Mouse (Mus musculus): ENCODE data around the gene Vkorc1l1. TPM values are rescaled to one million over a fixed set of nuclear protein-coding genes. Genes with fewer than 3 reads are reported as not detected.

The Vkorc1l1 gene
- polyA plus RNA-seq (2015; fragmentation: Nextera tagmentation; extraction: Ambion mirVana), result 24.1 TPM in 2 replicates

DNA sequence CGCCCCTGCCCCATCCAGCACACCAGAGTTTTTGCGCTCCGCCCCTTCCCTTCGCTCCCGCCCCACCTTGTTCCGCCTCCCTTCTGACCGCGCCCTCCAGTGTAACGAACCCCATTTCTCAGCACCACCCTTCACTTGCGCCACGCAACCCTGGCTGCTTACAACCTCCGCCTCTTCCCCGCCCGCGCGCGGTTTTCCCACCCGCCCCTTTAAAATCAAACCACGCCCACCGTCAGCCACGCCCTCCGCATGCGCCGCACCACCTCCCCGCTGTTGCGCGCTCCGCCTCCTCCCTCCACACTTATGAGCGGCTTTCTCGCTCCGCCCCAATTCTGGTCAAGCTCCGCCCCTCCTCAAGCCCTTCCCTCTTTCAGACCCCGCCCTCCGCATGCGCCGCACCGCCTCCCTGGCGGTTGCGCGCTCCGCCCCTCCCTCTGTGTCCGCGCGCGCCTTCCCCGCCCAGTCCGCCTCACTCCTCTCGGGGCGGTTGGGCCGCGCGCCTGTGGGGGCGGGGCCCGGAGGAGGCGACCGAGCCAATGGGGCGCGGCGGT lies at the start of gene Vkorc1l1:
Gene Vkorc1l1 (plus strand): TSS at position 476 of the 551 bp plus-strand sequence.
- peak within 1 kb of the TSS; percentile 88 for H3K27ac ChIP-seq (replicated peaks)
- H3K9ac ChIP-seq (ENCODE audit: low read length), result peak within 1 kb of the TSS; percentile 83
- H3K27me3 ChIP-seq (ENCODE audit: control insufficient read depth, insufficient read depth, low read length), result no peaks in the 10 kb centered on the region
- DNase-seq (ENCODE audit: low spot score), result peak; percentile 99
- no peaks in the 10 kb centered on the region for H3K9me3 ChIP-seq (ENCODE audit: control insufficient read depth, low read length)
- no peaks in the 10 kb centered on the region for H3K4me1 ChIP-seq (replicated peaks; ENCODE audit: control insufficient read depth, insufficient read depth)
- peak within 1 kb of the TSS; percentile 88 for H3K4me2 ChIP-seq (replicated peaks; ENCODE audit: low read depth)
- H3K4me3 ChIP-seq (ENCODE audit: low read depth, low read length), result peak within 1 kb of the TSS; percentile 77
- peak; percentile 99 for ATAC-seq (ENCODE audit: low FRiP score, low TSS enrichment)
- TF ChIP-seq CTCF (IDR thresholded peaks at IDR 0.05; ENCODE audit: low read depth), result peak; percentile 7; the same call in 1 of the 2 replicates
- TF ChIP-seq EP300 (optimal IDR thresholded peaks at IDR 0.05), result no peak
- WGBS, result under 1% methylated on average over 45 of the region's 59 CpGs
- no peaks in the 10 kb centered on the region for H3K36me3 ChIP-seq (ENCODE audit: control insufficient read depth, insufficient read depth, low read length)

GRCm38 (mm10) chr5:129895198-129896088 lies 46.3 kb upstream of the Vkorc1l1 start, which contains the start of gene Zbed5:
TSS of gene Zbed5 (plus strand) at chr5:129895723.
- DNase-seq (ENCODE audit: low spot score) (peak; percentile 91), ATAC-seq (ENCODE audit: low FRiP score, low TSS enrichment) (peak; percentile 100)
- H3K27ac ChIP-seq (replicated peaks), result no peak within 1 kb of the TSS
- TF ChIP-seq EP300 (optimal IDR thresholded peaks at IDR 0.05), result no peak
- TF ChIP-seq CTCF (IDR thresholded peaks at IDR 0.05; ENCODE audit: low read depth), result no peak
- WGBS, result 3% methylated on average over 44 of the region's 44 CpGs
- peak within 1 kb of the TSS; percentile 82 for H3K4me2 ChIP-seq (replicated peaks; ENCODE audit: low read depth)
- H3K4me1 ChIP-seq (replicated peaks; ENCODE audit: control insufficient read depth, insufficient read depth), result no peaks in the 10 kb centered on the region
- peak within 1 kb of the TSS; percentile 63 for H3K9ac ChIP-seq (ENCODE audit: low read length)
- H3K27me3 ChIP-seq (ENCODE audit: control insufficient read depth, insufficient read depth, low read length), result no peaks in the 10 kb centered on the region
- H3K9me3 ChIP-seq (ENCODE audit: control insufficient read depth, low read length), result no peaks in the 10 kb centered on the region
- peak within 1 kb of the TSS; percentile 48 for H3K4me3 ChIP-seq (ENCODE audit: low read depth, low read length)
- no peaks in the 10 kb centered on the region for H3K36me3 ChIP-seq (ENCODE audit: control insufficient read depth, insufficient read depth, low read length)

DNA sequence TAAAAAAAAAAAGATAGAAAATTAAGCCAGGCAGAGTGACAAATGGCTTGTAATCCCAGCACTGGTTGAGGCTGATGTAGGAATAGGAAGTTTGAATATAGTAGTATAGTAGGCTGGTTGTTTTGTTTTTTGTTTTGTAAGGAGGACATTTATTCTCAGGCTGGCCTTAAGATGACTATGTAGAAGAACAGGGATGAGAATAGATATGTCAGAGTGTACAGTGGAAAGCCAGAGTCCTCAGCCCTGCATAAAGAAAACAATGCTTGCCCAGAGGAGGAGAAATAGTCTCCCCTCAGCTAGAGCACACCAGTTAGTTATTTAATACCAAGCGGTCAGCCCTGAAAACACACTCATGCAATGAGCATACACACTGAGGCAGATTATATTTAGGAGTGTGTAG lies 43.3 kb upstream of the Vkorc1l1 start, which contains the start of gene Phkg1:
Gene Phkg1 (minus strand): TSS at position 101 of the 400 bp plus-strand sequence.
- no peak within 1 kb of the TSS for H3K9ac ChIP-seq (ENCODE audit: low read length)
- no peak within 1 kb of the TSS for H3K4me3 ChIP-seq (ENCODE audit: low read depth, low read length)
- no peak for DNase-seq (ENCODE audit: low spot score)
- TF ChIP-seq EP300 (optimal IDR thresholded peaks at IDR 0.05) (no peak), CTCF (IDR thresholded peaks at IDR 0.05; ENCODE audit: low read depth) (no peak)
- no peak within 1 kb of the TSS for H3K27ac ChIP-seq (replicated peaks)
- no peaks in the 10 kb centered on the region for H3K4me1 ChIP-seq (replicated peaks; ENCODE audit: control insufficient read depth, insufficient read depth)
- no peaks in the 10 kb centered on the region for H3K9me3 ChIP-seq (ENCODE audit: control insufficient read depth, low read length)
- ATAC-seq (ENCODE audit: low FRiP score, low TSS enrichment), result no peak
- H3K27me3 ChIP-seq (ENCODE audit: control insufficient read depth, insufficient read depth, low read length), result no peaks in the 10 kb centered on the region
- no peaks in the 10 kb centered on the region for H3K36me3 ChIP-seq (ENCODE audit: control insufficient read depth, insufficient read depth, low read length)
- H3K4me2 ChIP-seq (replicated peaks; ENCODE audit: low read depth), result no peak within 1 kb of the TSS
- WGBS, result 93% methylated on average over 1 of the region's 1 CpGs

- Histone ChIP-seq H3K4me2 (replicated peaks; ENCODE audit: low read depth) (peak overlapping the region; percentile 95), H3K9me3 (ENCODE audit: control insufficient read depth, low read length) (no peaks in the 10 kb centered on the region), H3K9ac (ENCODE audit: low read length) (no peak overlapping the region), H3K4me1 (replicated peaks; ENCODE audit: control insufficient read depth, insufficient read depth) (0 out of 2 replicates have a peak, but pooled peaks cover 2% of the 10 kb centered on the region), H3K36me3 (ENCODE audit: control insufficient read depth, insufficient read depth, low read length) (no peaks in the 10 kb centered on the region), H3K27ac (replicated peaks) (no peak overlapping the region), H3K4me3 (ENCODE audit: low read depth, low read length) (peak overlapping the region; percentile 58), H3K27me3 (ENCODE audit: control insufficient read depth, insufficient read depth, low read length) (no peaks in the 10 kb centered on the region)
- no peak for TF ChIP-seq CTCF (IDR thresholded peaks at IDR 0.05; ENCODE audit: low read depth)
- no peak for TF ChIP-seq EP300 (optimal IDR thresholded peaks at IDR 0.05)
- 25% methylated on average over 4 of the region's 4 CpGs for WGBS
- no peak for ATAC-seq (ENCODE audit: low FRiP score, low TSS enrichment)
- DNase-seq (ENCODE audit: low spot score), result no peak
These were observed 34.0 kb upstream of the Vkorc1l1 start for GRCm38 (mm10) chr5:129907775-129908174.

DNA sequence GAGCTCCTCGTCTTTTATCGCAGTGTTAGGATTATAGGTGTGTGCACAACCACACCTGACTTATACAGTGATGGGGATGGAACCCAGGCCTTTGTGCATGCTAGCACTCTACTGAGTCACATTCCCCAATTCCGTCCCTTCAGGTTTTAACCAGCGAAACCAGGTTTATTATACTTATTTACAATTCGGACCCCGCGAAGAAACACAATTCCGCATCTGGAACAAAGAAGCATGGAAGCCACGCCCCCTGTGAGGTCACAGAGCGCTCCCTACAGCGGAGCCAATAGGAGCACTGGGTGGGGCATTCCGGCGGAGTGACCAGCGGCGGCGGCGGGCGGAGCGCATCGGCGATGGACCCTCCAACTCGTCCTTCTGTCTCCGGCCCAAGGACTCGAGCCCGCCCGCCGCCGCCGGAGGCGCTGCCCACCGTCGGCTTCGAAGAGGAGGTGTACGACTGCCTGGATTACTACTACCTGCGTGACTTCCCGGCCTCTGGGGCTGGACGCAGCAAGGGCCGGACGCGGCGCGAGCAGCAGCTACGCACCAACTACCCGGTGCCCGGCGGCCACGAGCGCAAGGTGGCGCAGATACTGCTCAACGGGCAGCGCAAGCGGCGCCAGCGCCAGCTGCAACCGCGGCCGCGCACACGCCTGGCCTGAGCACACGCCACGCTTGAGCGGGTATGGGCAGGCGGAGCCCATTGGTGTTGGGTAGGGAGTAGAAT lies 33.4 kb upstream of the Vkorc1l1 start, which contains the start of gene Nupr1l:
Gene Nupr1l (plus strand): TSS at position 299 of the 724 bp plus-strand sequence.
- TF ChIP-seq EP300 (optimal IDR thresholded peaks at IDR 0.05) (no peak), CTCF (IDR thresholded peaks at IDR 0.05; ENCODE audit: low read depth) (peak; percentile 61)
- peak within 1 kb of the TSS; percentile 95 for H3K4me2 ChIP-seq (replicated peaks; ENCODE audit: low read depth)
- 0 out of 2 replicates have a peak, but pooled peaks cover 2% of the 10 kb centered on the region for H3K4me1 ChIP-seq (replicated peaks; ENCODE audit: control insufficient read depth, insufficient read depth)
- H3K27me3 ChIP-seq (ENCODE audit: control insufficient read depth, insufficient read depth, low read length), result no peaks in the 10 kb centered on the region
- under 1% methylated on average over 62 of the region's 63 CpGs for WGBS
- H3K9me3 ChIP-seq (ENCODE audit: control insufficient read depth, low read length), result no peaks in the 10 kb centered on the region
- no peaks in the 10 kb centered on the region for H3K36me3 ChIP-seq (ENCODE audit: control insufficient read depth, insufficient read depth, low read length)
- ATAC-seq (ENCODE audit: low FRiP score, low TSS enrichment) (peak; percentile 97), DNase-seq (ENCODE audit: low spot score) (peak; percentile 93)
- peak within 1 kb of the TSS; percentile 74 for H3K9ac ChIP-seq (ENCODE audit: low read length)
- H3K27ac ChIP-seq (replicated peaks), result peak within 1 kb of the TSS; percentile 85
- peak within 1 kb of the TSS; percentile 58 for H3K4me3 ChIP-seq (ENCODE audit: low read depth, low read length)
